Mouse (Mus musculus): ENCODE data around the gene Slc17a7.

GRCm38 (mm10) chr7:45139904-45140723 lies 23.6 kb upstream of the Slc17a7 start:
- TF ChIP-seq POLR2A (IDR thresholded peaks at IDR 0.05; ENCODE audit: control insufficient read depth, extremely low read depth, insufficient read depth, low read length, poor library complexity): no peak
- no peak for TF ChIP-seq CTCF (IDR thresholded peaks at IDR 0.05; ENCODE audit: borderline replicate concordance, control insufficient read depth, extremely low read depth, insufficient read depth, low read length, poor library complexity)
